Mouse (Mus musculus) stomach, postnatal 0 days (tissue): ENCODE measurements at regions not wholly inside any gene's neighbourhood (a gene's known extent, or its start where the extent isn't known, plus 50 kb on each side); places are given as distances from the start of the nearest gene placed in this dataset.

Source experiments
- CTCF ChIP-seq: IDR thresholded peaks from 2 replicates; pipeline ENCODE4 v1.5.1; 2016; ENCODE audit warnings: antibody characterized with exemption, low read depth, mild to moderate bottlenecking, moderate library complexity
- EP300 ChIP-seq: optimal IDR thresholded peaks from 2 replicates; pipeline ENCODE3; 2016; ENCODE audit warnings: antibody characterized with exemption

DNA sequence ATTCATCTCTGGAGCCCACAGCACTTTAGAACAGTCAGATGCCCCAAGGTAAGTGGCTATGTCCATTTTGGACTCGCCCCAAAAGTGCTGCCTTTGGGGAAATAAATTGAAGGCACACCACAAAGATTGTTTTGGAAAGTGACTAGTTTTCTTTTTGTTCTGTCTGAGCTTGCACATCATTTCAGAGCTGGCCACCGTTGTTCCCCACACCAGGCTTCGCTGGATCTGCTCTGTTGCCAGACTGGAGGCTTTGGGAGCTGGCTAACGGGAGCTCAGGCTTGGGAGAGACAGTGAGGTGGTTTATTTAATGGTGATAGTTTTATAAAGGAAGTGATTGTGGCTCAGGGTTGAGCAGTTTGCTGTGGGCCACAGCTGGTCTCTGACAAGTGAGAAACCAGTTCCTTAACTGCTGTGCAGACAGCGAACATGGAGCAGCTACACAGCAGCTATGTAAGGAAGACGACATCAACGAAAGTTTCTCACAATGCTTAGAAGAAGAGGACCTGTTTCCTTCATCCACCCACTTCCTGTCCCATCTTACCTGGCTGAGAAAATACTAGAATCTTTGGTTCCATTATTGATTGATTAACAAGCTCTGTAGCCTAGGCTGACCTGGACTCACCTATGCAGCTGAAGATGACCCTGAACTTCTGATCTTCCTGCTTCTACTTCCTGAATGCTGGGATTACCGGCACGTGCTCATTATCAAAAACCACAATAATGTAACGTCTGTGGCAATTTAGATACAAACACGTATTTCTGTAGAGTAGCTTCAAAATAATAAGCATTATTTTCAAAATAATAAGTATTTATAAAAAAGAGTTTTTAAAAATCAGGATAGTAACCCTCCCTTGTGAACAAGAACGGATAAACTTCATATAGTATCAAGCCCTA is 229.1 kb upstream of the Jade1 start:
- TF ChIP-seq CTCF: no peak
- TF ChIP-seq EP300: no peak
